9 mouse cellular contexts compared by ENCODE assay signal in genomic region chr15:82259510-82259909, GRCm38 (mm10). TPM values are rescaled to one million over a fixed set of nuclear protein-coding genes. Genes with fewer than 3 reads are reported as not detected.
A peak's percentile ranks its signal among the peaks of the same experiment; 100 is the strongest.
DNase-seq lines count a peak whose midpoint lies in the region; ATAC-seq and TF ChIP-seq lines count a peak whose summit lies in the region.
"Had no signal": no experiment of that assay in that cellular context is flagged by ENCODE, and none has a peak within 500 bp of the region (broad histone marks: within the 10 kb centered on the region; RNA-seq: fewer than 3 reads in every experiment).

No protein-coding gene starts in this region.

- no peak for TF ChIP-seq EP300 in MEL (IDR thresholded peaks at IDR 0.05; ENCODE audit: low read depth in 1 of 2, low read length in 2 of 2)

- H3K27ac ChIP-seq in kidney, adult 2 months (ENCODE audit: insufficient read depth, low read depth, low read length), result no peak overlapping the region
- H3K27ac ChIP-seq in kidney, embryonic 16.5 days (ENCODE audit: low read length), result no peak overlapping the region
- no peak overlapping the region for H3K27ac ChIP-seq in MEL (ENCODE audit: control insufficient read depth, low read depth, low read length)

- TF ChIP-seq POLR2A in kidney, adult 2 months (IDR thresholded peaks at IDR 0.05; ENCODE audit: low read depth, low read length), result no peak
- no peak for TF ChIP-seq POLR2A in MEL (IDR thresholded peaks at IDR 0.05; ENCODE audit: control insufficient read depth in 1 of 2, insufficient read depth in 1 of 2, low read depth in 1 of 2, low read length in 2 of 2, poor library complexity in 1 of 2)

- ATAC-seq in kidney, embryonic 16.5 days (ENCODE audit: low FRiP score, low TSS enrichment), result no peak
- ATAC-seq in neutrophil, adult 5-6 weeks (ENCODE audit: extremely low read depth, insufficient number of reproducible peaks, low FRiP score, poor library complexity, severe bottlenecking), result peak; percentile 53

- intact Hi-C loops in gastrocnemius, postnatal 14 days (cut with DNase I; ENCODE audit: low total_unique reads), result no loop called here
- intact Hi-C loops in left cerebral cortex, postnatal 36 days (cut with DNase I), result no loop called here

- no peaks in the 10 kb centered on the region for H3K27me3 ChIP-seq in kidney, adult 2 months (replicated peaks; ENCODE audit: control insufficient read depth, insufficient read depth, low read length)
- H3K27me3 ChIP-seq in kidney, embryonic 16.5 days (ENCODE audit: insufficient read depth, low read length), result no peaks in the 10 kb centered on the region; the same call in 1 of the 2 replicates
- H3K27me3 ChIP-seq in MEL (ENCODE audit: control insufficient read depth in 1 of 2, insufficient read depth in 2 of 2, low read length in 2 of 2), result peaks cover 0 to 4% of the 10 kb centered on the region in 2 experiments; a peak in 1 of 4 replicates

- H3K4me1 ChIP-seq in kidney, adult 2 months (ENCODE audit: control insufficient read depth, insufficient read depth, low read length), result no peaks in the 10 kb centered on the region
- no peaks in the 10 kb centered on the region for H3K4me1 ChIP-seq in kidney, embryonic 16.5 days (ENCODE audit: insufficient read depth, low read length)
- H3K4me1 ChIP-seq in MEL (ENCODE audit: control insufficient read depth in 1 of 2, insufficient read depth in 2 of 2, low read length in 2 of 2), result no peaks in the 10 kb centered on the region

- TF ChIP-seq RAD21 in MEL (IDR thresholded peaks at IDR 0.05; ENCODE audit: low read depth, low read length), result peak; percentile 41

- no peaks in the 10 kb centered on the region for H3K36me3 ChIP-seq in kidney, adult 2 months (ENCODE audit: control insufficient read depth, insufficient read depth, low read length)
- H3K36me3 ChIP-seq in kidney, embryonic 16.5 days (ENCODE audit: insufficient read depth, low read length), result no peaks in the 10 kb centered on the region
- no peaks in the 10 kb centered on the region for H3K36me3 ChIP-seq in MEL (ENCODE audit: control insufficient read depth in 1 of 2, insufficient read depth in 2 of 2, low read length in 2 of 2)

- DNase-seq in kidney, adult 2 months, result peak; percentile 62
- DNase-seq in MEL (ENCODE audit: low read depth, low spot score), result peak; percentile 79
- peak; percentile 53 for DNase-seq in c-Kit-positive CD71-positive TER-119-negative erythroid progenitor cells, embryonic 14.5 days (ENCODE audit: low read depth)
- DNase-seq in gastrocnemius, postnatal 14 days, result peak; percentile 66
- DNase-seq in left cerebral cortex, postnatal 36 days (ENCODE audit: low spot score in 2 of 2), result peak; percentile 70 to 73
- peak; percentile 84 for DNase-seq in thymus, postnatal 14 days

- no peaks in the 10 kb centered on the region for H3K9me3 ChIP-seq in kidney, embryonic 16.5 days (ENCODE audit: low read length)
- no peaks in the 10 kb centered on the region for H3K9me3 ChIP-seq in MEL (replicated peaks; ENCODE audit: insufficient read depth, low read length)

- H3K9ac ChIP-seq in kidney, embryonic 16.5 days (replicated peaks; ENCODE audit: low read length), result no peak overlapping the region
- H3K9ac ChIP-seq in MEL (ENCODE audit: control insufficient read depth, low read depth, low read length, poor library complexity, severe bottlenecking), result no peak overlapping the region

- no peak overlapping the region for H3K4me2 ChIP-seq in kidney, embryonic 16.5 days (replicated peaks; ENCODE audit: low read depth, low read length)

- WGBS in kidney, adult 2 months, result 13% methylated on average over 16 of the region's 16 CpGs
- 11% methylated on average over 16 of the region's 16 CpGs for WGBS in kidney, embryonic 16.5 days

- no peak overlapping the region for H3K4me3 ChIP-seq in kidney, adult 2 months (ENCODE audit: insufficient read depth, low read depth, low read length)
- no peak overlapping the region for H3K4me3 ChIP-seq in kidney, embryonic 16.5 days (ENCODE audit: low read length)
- H3K4me3 ChIP-seq in MEL (ENCODE audit: control insufficient read depth in 1 of 2, insufficient read depth in 1 of 2, low read depth in 2 of 2, low read length in 2 of 2), result no peak overlapping the region

- TF ChIP-seq CTCF in kidney, adult 2 months (conservative IDR thresholded peaks at IDR 0.05; ENCODE audit: insufficient read depth, insufficient read length, low read depth, low read length), result peak; percentile 87
- peak in 2 of 3 experiments; percentile 96 to 100; a peak in 5 of 6 replicates for TF ChIP-seq CTCF in MEL (IDR thresholded peaks at IDR 0.05 in 2 of 3, conservative IDR thresholded peaks at IDR 0.05 in 1 of 3; ENCODE audit: control insufficient read depth in 1 of 3, insufficient read depth in 1 of 3, low read depth in 2 of 3, low read length in 3 of 3, poor library complexity in 1 of 3, severe bottlenecking in 1 of 3)

- no peaks in the 10 kb centered on the region for H3K79me2 ChIP-seq in MEL (ENCODE audit: control insufficient read depth, insufficient read depth, low read length, poor library complexity)

TF ChIP-seq in MEL, 35 proteins besides CTCF, POLR2A, EP300 and RAD21:
- no peak for TF ChIP-seq KAT2A (conservative IDR thresholded peaks at IDR 0.05; ENCODE audit: low read depth, low read length)
- no peak for TF ChIP-seq MYC (IDR thresholded peaks at IDR 0.05; ENCODE audit: low read depth, low read length)
- TF ChIP-seq ZNF384 (IDR thresholded peaks at IDR 0.05; ENCODE audit: low read depth, low read length), result peak; percentile 50; the same call in 1 of the 2 replicates
- peak; percentile 88 for TF ChIP-seq SMC3 (IDR thresholded peaks at IDR 0.05; ENCODE audit: low read depth, low read length)
- TF ChIP-seq ZC3H11A (IDR thresholded peaks at IDR 0.05; ENCODE audit: low read depth, low read length), result peak; percentile 28; the same call in 1 of the 2 replicates

RNA-seq across cellular contexts. Expression of gene 1500009C09Rik, which starts 7.3 kb away (rescaled TPM):
- polyA plus RNA-seq in kidney, adult 2 months (2012; rRNA removed), result 0.20 TPM in 1 of 2 replicates, not detected in the other
- not detected in 2 replicates for polyA plus RNA-seq in kidney, embryonic 16.5 days (2015; fragmentation: Nextera tagmentation; extraction: Ambion mirVana)
- not detected in 2 replicates for total RNA-seq in MEL (2012; rRNA removed)
- not detected for polyA plus RNA-seq in MEL (2012; ENCODE audit: insufficient read depth in 1 of 2, insufficient read length in 2 of 2, low read depth in 1 of 2, low replicate concordance in 2 of 2, missing spikeins in 1 of 2)
- total RNA-seq in gastrocnemius, postnatal 14 days (2021), result not detected
- total RNA-seq in left cerebral cortex, postnatal 36 days (2021), result 100 to 1,000 TPM in 1 of 2 experiments, 10 to 100 TPM in 1; 97.8 to 105 TPM
- not detected in 2 replicates for total RNA-seq in neutrophil, adult 5-6 weeks (2017)
- polyA plus RNA-seq: gonadal fat pad, adult 2 months had no signal

RNA-seq across cellular contexts. Expression of gene Cenpm, which starts 15.0 kb away (rescaled TPM):
- polyA plus RNA-seq in kidney, adult 2 months (2012; rRNA removed), result 2.2 and 2.3 TPM in 2 replicates
- 65.9 and 71.2 TPM in 2 replicates for polyA plus RNA-seq in kidney, embryonic 16.5 days (2015; fragmentation: Nextera tagmentation; extraction: Ambion mirVana)
- 23.5 and 23.7 TPM in 2 replicates for total RNA-seq in MEL (2012; rRNA removed)
- 10 to 100 TPM in 1 of 2 experiments, not detected in 1; 56.3 TPM for polyA plus RNA-seq in MEL (2012; ENCODE audit: insufficient read depth in 1 of 2, insufficient read length in 2 of 2, low read depth in 1 of 2, low replicate concordance in 2 of 2, missing spikeins in 1 of 2)
- 1 to 10 TPM; 1.8 to 2.6 TPM for total RNA-seq in gastrocnemius, postnatal 14 days (2021)
- total RNA-seq in left cerebral cortex, postnatal 36 days (2021), result 1 to 10 TPM; 3.1 to 4.1 TPM
- total RNA-seq in neutrophil, adult 5-6 weeks (2017), result not detected in 2 replicates

RNA-seq across cellular contexts. Expression of gene Sept3, which starts 15.2 kb away (rescaled TPM):
- 0.47 and 0.90 TPM in 2 replicates for polyA plus RNA-seq in kidney, adult 2 months (2012; rRNA removed)
- polyA plus RNA-seq in kidney, embryonic 16.5 days (2015; fragmentation: Nextera tagmentation; extraction: Ambion mirVana), result 8.6 and 11.3 TPM in 2 replicates
- not detected in 2 replicates for total RNA-seq in MEL (2012; rRNA removed)
- polyA plus RNA-seq in MEL (2012; ENCODE audit: insufficient read depth in 1 of 2, insufficient read length in 2 of 2, low read depth in 1 of 2, low replicate concordance in 2 of 2, missing spikeins in 1 of 2), result not detected
- total RNA-seq in gastrocnemius, postnatal 14 days (2021), result 1 to 10 TPM in 1 of 2 experiments, under 1 TPM in 1; 0.71 to 1.4 TPM
- 100 to 1,000 TPM; 503 to 533 TPM for total RNA-seq in left cerebral cortex, postnatal 36 days (2021)
- total RNA-seq in neutrophil, adult 5-6 weeks (2017), result not detected in 2 replicates

RNA-seq across cellular contexts. Expression of gene Tnfrsf13c, which starts 35.3 kb away (rescaled TPM):
- polyA plus RNA-seq in kidney, adult 2 months (2012; rRNA removed), result 0.24 and 3.5 TPM in 2 replicates
- 0.15 TPM in 1 of 2 replicates, not detected in the other for polyA plus RNA-seq in kidney, embryonic 16.5 days (2015; fragmentation: Nextera tagmentation; extraction: Ambion mirVana)
- total RNA-seq in MEL (2012; rRNA removed), result 1.5 TPM in 2 replicates
- under 1 TPM in 1 of 2 experiments, not detected in 1; 0.63 TPM for polyA plus RNA-seq in MEL (2012; ENCODE audit: insufficient read depth in 1 of 2, insufficient read length in 2 of 2, low read depth in 1 of 2, low replicate concordance in 2 of 2, missing spikeins in 1 of 2)
- total RNA-seq in gastrocnemius, postnatal 14 days (2021), result not detected
- 1 to 10 TPM in 1 of 2 experiments, under 1 TPM in 1; 0.22 to 1.1 TPM for total RNA-seq in left cerebral cortex, postnatal 36 days (2021)
- total RNA-seq in neutrophil, adult 5-6 weeks (2017), result 157 and 160 TPM in 2 replicates

RNA-seq across cellular contexts. Expression of gene Wbp2nl, which starts 39.2 kb away (rescaled TPM):
- 0.08 TPM in 1 of 2 replicates, not detected in the other for polyA plus RNA-seq in kidney, adult 2 months (2012; rRNA removed)
- 0.41 and 0.61 TPM in 2 replicates for polyA plus RNA-seq in kidney, embryonic 16.5 days (2015; fragmentation: Nextera tagmentation; extraction: Ambion mirVana)
- not detected in 2 replicates for total RNA-seq in MEL (2012; rRNA removed)
- polyA plus RNA-seq in MEL (2012; ENCODE audit: insufficient read depth in 1 of 2, insufficient read length in 2 of 2, low read depth in 1 of 2, low replicate concordance in 2 of 2, missing spikeins in 1 of 2), result not detected
- total RNA-seq in gastrocnemius, postnatal 14 days (2021), result not detected
- total RNA-seq in left cerebral cortex, postnatal 36 days (2021), result not detected
- total RNA-seq in neutrophil, adult 5-6 weeks (2017), result not detected in 2 replicates

Comparison
In these comparisons a context has a peak if more than half of its experiments do, and no peak if none do; other contexts are left out.
1. RNA of gene 1500009C09Rik, which starts 7.3 kb away (total RNA-seq): 97.8 to 105 TPM in left cerebral cortex, postnatal 36 days; not detected in gastrocnemius, postnatal 14 days, not detected in MEL and not detected in neutrophil, adult 5-6 weeks; every median in the first group is over 10 times any median in the second.
2. RNA of gene Sept3, which starts 15.2 kb away (total RNA-seq): 503 to 533 TPM in left cerebral cortex, postnatal 36 days; 0.71 to 1.4 TPM in gastrocnemius, postnatal 14 days, not detected in MEL and not detected in neutrophil, adult 5-6 weeks; every median in the first group is over 100 times any median in the second.
3. Peak in every context shown above with its lines, with median percentiles within 50 percentile points of each other: DNase-seq.